Mouse (Mus musculus): ENCODE data around the gene Cyp24a1. TPM values are rescaled to one million over a fixed set of nuclear protein-coding genes. Genes with fewer than 3 reads are reported as not detected.
"Not testable (repeated sequence)": the region's sequence is repeated elsewhere in the genome, so short reads cannot be mapped to it uniquely, and the experiment has no call there.

Gene Cyp24a1
- polyA plus RNA-seq, 1 experiment from 2014 or later: 0.05 TPM

- ATAC-seq (ENCODE audit: low FRiP score): no peak
- 79% methylated on average over 7 of the region's 7 CpGs for WGBS
Observed at GRCm38 (mm10) chr2:170461652-170462051, 35.3 kb downstream of the Cyp24a1 start.

GRCm38 (mm10) chr2:170459805-170460204, 37.1 kb downstream of the Cyp24a1 start:
- no peaks in the 10 kb centered on the region for H3K9me3 ChIP-seq (ENCODE audit: control insufficient read depth, low read length)
- no peak overlapping the region for H3K9ac ChIP-seq (ENCODE audit: low read length)
- ATAC-seq (ENCODE audit: low FRiP score): peak; percentile 70; the same call in 1 of the 2 replicates
- H3K27ac ChIP-seq (ENCODE audit: low read depth, low read length): no peak overlapping the region
- peak; percentile 85 for DNase-seq (ENCODE audit: low spot score, missing footprints)
- no peak overlapping the region for H3K4me3 ChIP-seq (ENCODE audit: low read depth, low read length)
- H3K36me3 ChIP-seq (ENCODE audit: control insufficient read depth, insufficient read depth, low read length): no peaks in the 10 kb centered on the region
- H3K4me2 ChIP-seq: no peak overlapping the region
- H3K4me1 ChIP-seq (ENCODE audit: control insufficient read depth, insufficient read depth, low read length): peaks cover 5% of the 10 kb centered on the region
- no peaks in the 10 kb centered on the region for H3K27me3 ChIP-seq (ENCODE audit: control insufficient read depth, insufficient read depth, low read length)
- WGBS: 18% methylated on average over 9 of the region's 9 CpGs

More at GRCm38 (mm10) chr2:170461652-170462051, 35.3 kb downstream of the Cyp24a1 start:
- Histone ChIP-seq H3K4me1 (ENCODE audit: control insufficient read depth, insufficient read depth, low read length) (peaks cover 5% of the 10 kb centered on the region), H3K27ac (ENCODE audit: low read depth, low read length) (no peak overlapping the region), H3K36me3 (ENCODE audit: control insufficient read depth, insufficient read depth, low read length) (no peaks in the 10 kb centered on the region), H3K9ac (ENCODE audit: low read length) (no peak overlapping the region), H3K4me2 (no peak overlapping the region), H3K4me3 (ENCODE audit: low read depth, low read length) (no peak overlapping the region), H3K9me3 (ENCODE audit: control insufficient read depth, low read length) (no peaks in the 10 kb centered on the region), H3K27me3 (ENCODE audit: control insufficient read depth, insufficient read depth, low read length) (no peaks in the 10 kb centered on the region)
- DNase-seq (ENCODE audit: low spot score, missing footprints): no peak

- DNase-seq (ENCODE audit: low spot score, missing footprints) (no peak), ATAC-seq (ENCODE audit: low FRiP score) (no peak)
- Histone ChIP-seq H3K27me3 (ENCODE audit: control insufficient read depth, insufficient read depth, low read length) (no peaks in the 10 kb centered on the region), H3K36me3 (ENCODE audit: control insufficient read depth, insufficient read depth, low read length) (no peaks in the 10 kb centered on the region), H3K9me3 (ENCODE audit: control insufficient read depth, low read length) (no peaks in the 10 kb centered on the region), H3K27ac (ENCODE audit: low read depth, low read length) (no peak overlapping the region), H3K4me1 (ENCODE audit: control insufficient read depth, insufficient read depth, low read length) (peaks cover 5% of the 10 kb centered on the region), H3K9ac (ENCODE audit: low read length) (no peak overlapping the region), H3K4me2 (no peak overlapping the region), H3K4me3 (ENCODE audit: low read depth, low read length) (no peak overlapping the region)
- 67% methylated on average over 10 of the region's 10 CpGs for WGBS
Observed at GRCm38 (mm10) chr2:170459183-170459582, 37.8 kb downstream of the Cyp24a1 start.

GRCm38 (mm10) chr2:170453809-170454208, 43.1 kb downstream of the Cyp24a1 start:
- H3K36me3 ChIP-seq (ENCODE audit: control insufficient read depth, insufficient read depth, low read length); ATAC-seq (ENCODE audit: low FRiP score): not testable (repeated sequence)
- 63% methylated on average over 3 of the region's 4 CpGs for WGBS

GRCm38 (mm10) chr2:170450933-170451332, 46.0 kb downstream of the Cyp24a1 start:
- H3K4me3 ChIP-seq (ENCODE audit: low read depth, low read length): no peak overlapping the region
- 12% methylated on average over 9 of the region's 9 CpGs for WGBS
- no peaks in the 10 kb centered on the region for H3K4me1 ChIP-seq (ENCODE audit: control insufficient read depth, insufficient read depth, low read length)
- ATAC-seq (ENCODE audit: low FRiP score) (peak; percentile 61), DNase-seq (ENCODE audit: low spot score, missing footprints) (peak; percentile 99)
- no peak overlapping the region for H3K27ac ChIP-seq (ENCODE audit: low read depth, low read length)
- no peak overlapping the region for H3K9ac ChIP-seq (ENCODE audit: low read length)
- no peak overlapping the region for H3K4me2 ChIP-seq
- H3K9me3 ChIP-seq (ENCODE audit: control insufficient read depth, low read length): no peaks in the 10 kb centered on the region
- H3K36me3 ChIP-seq (ENCODE audit: control insufficient read depth, insufficient read depth, low read length): no peaks in the 10 kb centered on the region
- H3K27me3 ChIP-seq (ENCODE audit: control insufficient read depth, insufficient read depth, low read length): no peaks in the 10 kb centered on the region

More at GRCm38 (mm10) chr2:170453809-170454208, 43.1 kb downstream of the Cyp24a1 start:
- not testable (repeated sequence) for H3K4me1 ChIP-seq (ENCODE audit: control insufficient read depth, insufficient read depth, low read length); H3K9ac ChIP-seq (ENCODE audit: low read length); H3K27me3 ChIP-seq (ENCODE audit: control insufficient read depth, insufficient read depth, low read length); H3K4me2 ChIP-seq; H3K9me3 ChIP-seq (ENCODE audit: control insufficient read depth, low read length); H3K4me3 ChIP-seq (ENCODE audit: low read depth, low read length); DNase-seq (ENCODE audit: low spot score, missing footprints); H3K27ac ChIP-seq (ENCODE audit: low read depth, low read length)

GRCm38 (mm10) chr2:170447651-170448050, 49.3 kb downstream of the Cyp24a1 start:
- Histone ChIP-seq H3K4me2 (no peak overlapping the region), H3K9ac (ENCODE audit: low read length) (no peak overlapping the region), H3K9me3 (ENCODE audit: control insufficient read depth, low read length) (no peaks in the 10 kb centered on the region), H3K4me1 (ENCODE audit: control insufficient read depth, insufficient read depth, low read length) (no peaks in the 10 kb centered on the region), H3K27me3 (ENCODE audit: control insufficient read depth, insufficient read depth, low read length) (no peaks in the 10 kb centered on the region), H3K36me3 (ENCODE audit: control insufficient read depth, insufficient read depth, low read length) (no peaks in the 10 kb centered on the region), H3K4me3 (ENCODE audit: low read depth, low read length) (no peak overlapping the region), H3K27ac (ENCODE audit: low read depth, low read length) (no peak overlapping the region)
- ATAC-seq (ENCODE audit: low FRiP score) (no peak), DNase-seq (ENCODE audit: low spot score, missing footprints) (no peak)
- WGBS: 73% methylated on average over 10 of the region's 10 CpGs

- 78% methylated on average over 5 of the region's 5 CpGs for WGBS
- H3K4me1 ChIP-seq (ENCODE audit: control insufficient read depth, insufficient read depth, low read length): no peaks in the 10 kb centered on the region
- no peak overlapping the region for H3K9ac ChIP-seq (ENCODE audit: low read length)
- ATAC-seq (ENCODE audit: low FRiP score): no peak
- H3K27me3 ChIP-seq (ENCODE audit: control insufficient read depth, insufficient read depth, low read length): no peaks in the 10 kb centered on the region
- no peak for DNase-seq (ENCODE audit: low spot score, missing footprints)
- no peaks in the 10 kb centered on the region for H3K36me3 ChIP-seq (ENCODE audit: control insufficient read depth, insufficient read depth, low read length)
- H3K4me3 ChIP-seq (ENCODE audit: low read depth, low read length): no peak overlapping the region
- H3K9me3 ChIP-seq (ENCODE audit: control insufficient read depth, low read length): no peaks in the 10 kb centered on the region
- H3K27ac ChIP-seq (ENCODE audit: low read depth, low read length): no peak overlapping the region
- no peak overlapping the region for H3K4me2 ChIP-seq
Observed at GRCm38 (mm10) chr2:170446843-170447383, 50.0 kb downstream of the Cyp24a1 start.

GRCm38 (mm10) chr2:170445861-170446260, 51.1 kb downstream of the Cyp24a1 start:
- Histone ChIP-seq H3K4me3 (ENCODE audit: low read depth, low read length) (no peak overlapping the region), H3K4me2 (no peak overlapping the region), H3K9me3 (ENCODE audit: control insufficient read depth, low read length) (no peaks in the 10 kb centered on the region), H3K4me1 (ENCODE audit: control insufficient read depth, insufficient read depth, low read length) (no peaks in the 10 kb centered on the region), H3K9ac (ENCODE audit: low read length) (no peak overlapping the region), H3K27ac (ENCODE audit: low read depth, low read length) (no peak overlapping the region), H3K36me3 (ENCODE audit: control insufficient read depth, insufficient read depth, low read length) (no peaks in the 10 kb centered on the region), H3K27me3 (ENCODE audit: control insufficient read depth, insufficient read depth, low read length) (no peaks in the 10 kb centered on the region)
- no peak for ATAC-seq (ENCODE audit: low FRiP score)
- 90% methylated on average over 5 of the region's 5 CpGs for WGBS
- DNase-seq (ENCODE audit: low spot score, missing footprints): no peak

GRCm38 (mm10) chr2:170442535-170442934, 54.4 kb downstream of the Cyp24a1 start:
- no peaks in the 10 kb centered on the region for H3K9me3 ChIP-seq (ENCODE audit: control insufficient read depth, low read length)
- WGBS: 79% methylated on average over 3 of the region's 3 CpGs
- H3K4me1 ChIP-seq (ENCODE audit: control insufficient read depth, insufficient read depth, low read length): no peaks in the 10 kb centered on the region
- DNase-seq (ENCODE audit: low spot score, missing footprints) (no peak), ATAC-seq (ENCODE audit: low FRiP score) (no peak)
- no peak overlapping the region for H3K9ac ChIP-seq (ENCODE audit: low read length)
- no peak overlapping the region for H3K27ac ChIP-seq (ENCODE audit: low read depth, low read length)
- no peaks in the 10 kb centered on the region for H3K36me3 ChIP-seq (ENCODE audit: control insufficient read depth, insufficient read depth, low read length)
- H3K4me3 ChIP-seq (ENCODE audit: low read depth, low read length): no peak overlapping the region
- H3K27me3 ChIP-seq (ENCODE audit: control insufficient read depth, insufficient read depth, low read length): no peaks in the 10 kb centered on the region
- no peak overlapping the region for H3K4me2 ChIP-seq
